Mouse (Mus musculus) retina, adult 2 months (tissue): ENCODE measurements around the gene Gm4175.
"Not testable (repeated sequence)": the region's sequence is repeated elsewhere in the genome, so short reads cannot be mapped to it uniquely, and the experiment has no call there.

Source experiments
- DNase-seq: peaks from one replicate; pipeline ENCODE4 v3.0.0-alpha.2; 2012; ENCODE audit warnings: low read depth, low spot score

Gene Gm4175

GRCm38 (mm10) chr7:21761375-21761774 is at the start of gene Gm4175:
TSS of gene Gm4175 (minus strand) at chr7:21761475.
- DNase-seq = not testable (repeated sequence)

GRCm38 (mm10) chr7:21796628-21797027 is 35.4 kb upstream of the Gm4175 start, which contains the start of gene Gm4177:
TSS of gene Gm4177 (minus strand) at chr7:21796728.
- DNase-seq = not testable (repeated sequence)
